Mouse (Mus musculus) CH12.LX (cell line): Measurements from ENCODE around the gene Zfp609. TPM values are rescaled to one million over a fixed set of nuclear protein-coding genes. Genes with fewer than 3 reads are reported as not detected.

Experiments
- DNase-seq: peaks from one replicate; pipeline ENCODE4 v3.0.0-alpha.2; 2013; ENCODE audit errors: extremely low read depth
- H3K27ac ChIP-seq: 2 replicates; pipeline ENCODE4 v1.5.1; 2012; ENCODE audit warnings: low read depth, mild to moderate bottlenecking, control low read depth, moderate library complexity; ENCODE audit not compliant: insufficient read depth
- H3K27me3 ChIP-seq: replicated peaks from 2 replicates; pipeline ENCODE3; 2012; ENCODE audit warnings: inconsistent platforms
- H3K36me3 ChIP-seq, 2 experiments: replicated peaks in 1 of 2; 2 replicates each; pipeline versions ENCODE3 to v1.6.1; 2012; ENCODE audit warnings: inconsistent platforms in 1 of 2, low read length in 1 of 2, mild to moderate bottlenecking in 1 of 2, mixed read lengths in 1 of 2, moderate library complexity in 1 of 2; ENCODE audit not compliant: control insufficient read depth in 1 of 2, insufficient read depth in 1 of 2
- H3K4me1 ChIP-seq, 2 experiments: 2 replicates each; pipeline ENCODE4 v1.6.1; 2012; ENCODE audit warnings: inconsistent platforms in 1 of 2, moderate library complexity in 1 of 2; ENCODE audit not compliant: insufficient read depth in 2 of 2, control insufficient read depth in 1 of 2
- H3K4me2 ChIP-seq: 2 replicates; pipeline ENCODE4 v1.6.1; 2012; ENCODE audit warnings: low read depth, mild to moderate bottlenecking, control low read depth; ENCODE audit not compliant: poor library complexity, insufficient read depth, severe bottlenecking
- H3K4me3 ChIP-seq, 3 experiments: fragments of 150-350 bp in 1 of 3; sonication (generic) in 1 of 3; replicated peaks in 1 of 3; 2 replicates each; pipeline versions ENCODE3 to v1.5.1; 2011 to 2012; ENCODE audit warnings: low read depth in 2 of 3, low read length in 2 of 3, mild to moderate bottlenecking in 2 of 3, moderate library complexity in 2 of 3, control low read depth in 1 of 3, improper control_type of control experiment in 1 of 3, inconsistent platforms in 1 of 3, mixed read lengths in 1 of 3; ENCODE audit not compliant: poor library complexity in 1 of 3
- H3K79me2 ChIP-seq: replicated peaks from 2 replicates; pipeline ENCODE4 v1.6.1; 2012; ENCODE audit warnings: mild to moderate bottlenecking, moderate library complexity; ENCODE audit not compliant: control insufficient read depth, poor library complexity, insufficient read depth, severe bottlenecking; ENCODE audit errors: extremely low read depth
- H3K9ac ChIP-seq: 2 replicates; pipeline ENCODE4 v1.6.1; 2012; ENCODE audit warnings: low read depth, mild to moderate bottlenecking, control low read depth, moderate library complexity; ENCODE audit not compliant: insufficient read depth
- H3K9me3 ChIP-seq: replicated peaks from 2 replicates; pipeline ENCODE3; 2012; ENCODE audit warnings: low read length, inconsistent platforms, mixed read lengths
- BHLHE40 ChIP-seq: IDR thresholded peaks from 2 replicates; pipeline ENCODE4 v1.6.1; 2011; ENCODE audit warnings: mild to moderate bottlenecking, low read depth, low read length, improper control_type of control experiment
- CHD1 ChIP-seq: IDR thresholded peaks from 2 replicates; pipeline ENCODE4 v1.6.1; 2012; ENCODE audit warnings: low read depth, low read length, improper control_type of control experiment, inconsistent platforms
- CHD2 ChIP-seq: IDR thresholded peaks from 2 replicates; pipeline ENCODE4 v1.6.1; 2011; ENCODE audit warnings: low read length, improper control_type of control experiment
- E2F4 ChIP-seq: IDR thresholded peaks from 2 replicates; pipeline ENCODE4 v1.6.1; 2011; ENCODE audit warnings: low read depth, low read length, improper control_type of control experiment; ENCODE audit not compliant: insufficient replicate concordance
- ELF1 ChIP-seq: IDR thresholded peaks from 2 replicates; pipeline ENCODE4 v1.6.1; 2014; ENCODE audit warnings: low read depth, mild to moderate bottlenecking, inconsistent platforms, low read length, improper control_type of control experiment
- GABPA ChIP-seq: IDR thresholded peaks from 2 replicates; pipeline ENCODE4 v1.6.1; 2012; ENCODE audit warnings: low read depth, low read length, improper control_type of control experiment, inconsistent platforms; ENCODE audit not compliant: insufficient replicate concordance
- HCFC1 ChIP-seq: IDR thresholded peaks from 2 replicates; pipeline ENCODE4 v1.6.1; 2012; ENCODE audit warnings: low read depth, mild to moderate bottlenecking, inconsistent platforms, low read length, improper control_type of control experiment
- KAT2A ChIP-seq: IDR thresholded peaks from 2 replicates; pipeline ENCODE4 v1.6.1; 2012; ENCODE audit warnings: low read length, improper control_type of control experiment, inconsistent platforms; ENCODE audit not compliant: insufficient replicate concordance
- MAX ChIP-seq: IDR thresholded peaks from 2 replicates; pipeline ENCODE4 v1.6.1; 2011; ENCODE audit warnings: low read length, improper control_type of control experiment
- MEF2A ChIP-seq: IDR thresholded peaks from 2 replicates; pipeline ENCODE4 v1.6.1; 2014; ENCODE audit warnings: low read depth, mild to moderate bottlenecking, inconsistent platforms, low read length, improper control_type of control experiment, borderline replicate concordance
- MYC ChIP-seq: IDR thresholded peaks from 2 replicates; pipeline ENCODE4 v1.6.1; 2011; ENCODE audit warnings: low read depth, mild to moderate bottlenecking, improper control_type of control experiment, low read length
- PAX5 ChIP-seq: IDR thresholded peaks from 2 replicates; pipeline ENCODE4 v1.6.1; 2012; ENCODE audit warnings: low read length, inconsistent platforms, mixed read lengths
- POLR2A ChIP-seq: IDR thresholded peaks from 2 replicates; pipeline ENCODE4 v1.6.1; 2011; ENCODE audit warnings: low read depth, mild to moderate bottlenecking, improper control_type of control experiment, low read length
- POLR2AphosphoS2 ChIP-seq: IDR thresholded peaks from 2 replicates; pipeline ENCODE4 v1.6.1; 2011; ENCODE audit warnings: low read depth, low read length, improper control_type of control experiment
- RAD21 ChIP-seq: IDR thresholded peaks from 2 replicates; pipeline ENCODE4 v1.6.1; 2011; ENCODE audit warnings: low read depth, mild to moderate bottlenecking, low read length, improper control_type of control experiment, moderate library complexity
- SIN3A ChIP-seq: IDR thresholded peaks from 2 replicates; pipeline ENCODE4 v1.6.1; 2012; ENCODE audit warnings: low read length, improper control_type of control experiment, inconsistent platforms
- SMC3 ChIP-seq: IDR thresholded peaks from 2 replicates; pipeline ENCODE4 v1.6.1; 2011; ENCODE audit warnings: low read depth, low read length, improper control_type of control experiment
- TCF12 ChIP-seq: IDR thresholded peaks from 2 replicates; pipeline ENCODE4 v1.6.1; 2014; ENCODE audit warnings: low read depth, mild to moderate bottlenecking, inconsistent platforms, low read length, improper control_type of control experiment
- UBTF ChIP-seq: IDR thresholded peaks from 2 replicates; pipeline ENCODE4 v1.6.1; 2012; ENCODE audit warnings: low read depth, mild to moderate bottlenecking, inconsistent platforms, low read length, improper control_type of control experiment, moderate library complexity
- USF1 ChIP-seq: IDR thresholded peaks from 2 replicates; pipeline ENCODE4 v1.6.1; 2014; ENCODE audit warnings: low read depth, mild to moderate bottlenecking, inconsistent platforms, low read length, improper control_type of control experiment
- USF2 ChIP-seq: conservative IDR thresholded peaks from 2 replicates; pipeline ENCODE4 v1.6.1; 2011; ENCODE audit warnings: low read depth, low read length, improper control_type of control experiment
- ZKSCAN1 ChIP-seq: IDR thresholded peaks from 2 replicates; pipeline ENCODE4 v1.6.1; 2012; ENCODE audit warnings: low read depth, inconsistent platforms, low read length, improper control_type of control experiment, borderline replicate concordance
- ZMIZ1 ChIP-seq: IDR thresholded peaks from 2 replicates; pipeline ENCODE4 v1.6.1; 2012; ENCODE audit warnings: low read depth, mild to moderate bottlenecking, inconsistent platforms, low read length, improper control_type of control experiment
- ZNF384 ChIP-seq: IDR thresholded peaks from 2 replicates; pipeline ENCODE4 v1.6.1; 2012; ENCODE audit warnings: low read depth, low read length, improper control_type of control experiment, inconsistent platforms
- dilution Hi-C: fragments of 300-500 bp; cut with MboI; formaldehyde crosslinking; loops from 2 replicates; pipeline ENCODE4 v1.14.3; 2020; ENCODE audit warnings: low sequenced_read_pairs; ENCODE audit not compliant: extremely low pct_unique_long_range_greater_than_20kb, extremely low pct_ligation_motif_present
- in situ Hi-C: fragments of 300-500 bp; cut with MboI; formaldehyde crosslinking; loops from 3 replicates; pipeline ENCODE4 v1.14.3; 2019; ENCODE audit warnings: low sequenced_read_pairs, low pct_ligation_motif_present, low pct_unique_long_range_greater_than_20kb, mixed read lengths
- polyA plus RNA-seq: library from polyadenylated mRNA; unstranded; fragments of >175 nt; gene quantifications from 2 replicates; pipeline ENCODE4 v1.2.1, GENCODE M21; 2012; ENCODE audit warnings: low read depth; ENCODE audit not compliant: insufficient read length
- total RNA-seq, 2 experiments: library from RNA; depleted of rRNA; stranded (reverse); fragments of 300-350 nt in 1 of 2; fragments of >200 nt in 1 of 2; gene quantifications; 2 replicates each; pipeline ENCODE4 v1.2.3; 2012 to 2014

Gene Zfp609
- total and polyA plus RNA-seq, 3 experiments: 1.2 to 15.4 (median 3.2) TPM

- no peaks in the 10 kb centered on the region for H3K79me2 ChIP-seq
- H3K36me3 ChIP-seq: peaks cover 3 to 24% of the 10 kb centered on the region in 2 experiments
- no peaks in the 10 kb centered on the region for H3K27me3 ChIP-seq
- dilution Hi-C loops: no loop called here
- H3K4me2 ChIP-seq: no peak overlapping the region
- DNase-seq: no peak
- TF ChIP-seq E2F4: no peak
- TF ChIP-seq USF2: no peak
- TF ChIP-seq MAX: no peak
- no peak for TF ChIP-seq MEF2A
- TF ChIP-seq TCF12: no peak
- TF ChIP-seq SMC3: no peak
- TF ChIP-seq BHLHE40: no peak
- no peak for TF ChIP-seq ZKSCAN1
- no peak for TF ChIP-seq RAD21
- no peak for TF ChIP-seq POLR2A
- TF ChIP-seq, all 38 proteins: peak for 0
- H3K4me1 ChIP-seq: peaks cover 0 to 40% of the 10 kb centered on the region in 2 experiments; a peak in 2 of 4 replicates
- in situ Hi-C loops: no loop called here
- H3K9ac ChIP-seq: no peak overlapping the region
- no peak overlapping the region for H3K27ac ChIP-seq
- no peak overlapping the region for H3K4me3 ChIP-seq
- H3K9me3 ChIP-seq: no peaks in the 10 kb centered on the region
These were observed 6.3 kb upstream of the Zfp609 start for GRCm38 (mm10) chr9:65833640-65834039.

DNA sequence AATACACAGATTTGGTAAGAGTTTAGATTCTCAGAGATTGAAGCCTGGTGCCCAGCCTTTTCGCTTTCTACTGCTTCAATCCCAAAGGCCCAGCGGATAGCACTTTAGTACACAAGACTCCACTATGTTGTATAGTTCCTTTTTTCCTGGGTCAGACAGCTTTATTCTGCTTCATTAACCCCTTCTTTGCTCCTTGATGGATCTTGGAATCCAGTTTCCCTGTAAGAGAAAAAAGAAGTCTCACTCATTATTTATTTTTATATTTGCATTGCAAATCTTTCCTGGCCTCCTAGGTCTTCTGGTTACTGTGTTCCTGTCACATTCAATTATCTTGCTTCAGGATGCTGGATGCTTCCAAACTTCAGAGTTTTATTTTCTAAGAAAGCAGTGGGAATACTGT is 5.9 kb upstream of the Zfp609 start:
- H3K27ac ChIP-seq: no peak overlapping the region
- H3K9me3 ChIP-seq: no peaks in the 10 kb centered on the region
- H3K4me2 ChIP-seq: no peak overlapping the region
- no peaks in the 10 kb centered on the region for H3K79me2 ChIP-seq
- H3K4me3 ChIP-seq: no peak overlapping the region
- H3K9ac ChIP-seq: no peak overlapping the region
- dilution Hi-C loops (no loop called here), in situ Hi-C loops (no loop called here)
- H3K36me3 ChIP-seq: peaks cover 2 to 20% of the 10 kb centered on the region in 2 experiments
- no peak for DNase-seq
- H3K4me1 ChIP-seq: peaks cover 0 to 43% of the 10 kb centered on the region in 2 experiments; a peak in 2 of 4 replicates
- no peak for TF ChIP-seq MYC
- TF ChIP-seq CHD2: no peak
- TF ChIP-seq UBTF: no peak
- no peak for TF ChIP-seq GABPA
- TF ChIP-seq SIN3A: no peak
- no peak for TF ChIP-seq POLR2AphosphoS2
- no peak for TF ChIP-seq E2F4
- no peak for TF ChIP-seq ZNF384
- no peak for TF ChIP-seq CHD1
- TF ChIP-seq MAX: no peak
- no peak for TF ChIP-seq BHLHE40
- TF ChIP-seq KAT2A: no peak
- no peak for TF ChIP-seq USF1
- no peak for TF ChIP-seq PAX5
- TF ChIP-seq HCFC1: no peak
- TF ChIP-seq ELF1: no peak
- no peak for TF ChIP-seq ZMIZ1
- H3K27me3 ChIP-seq: no peaks in the 10 kb centered on the region
